Mouse (Mus musculus): ENCODE results near the gene Lamtor3. TPM values are rescaled to one million over a fixed set of nuclear protein-coding genes. Genes with fewer than 3 reads are reported as not detected.
A peak's percentile ranks its signal among the peaks of the same experiment; 100 is the strongest.

Gene Lamtor3
- polyA plus RNA-seq, 1 experiment from 2014 or later = 118 TPM

GRCm38 (mm10) chr3:137918932-137919311 lies 616 bp downstream of the Lamtor3 start:
- Histone ChIP-seq H3K4me2 (ENCODE audit: low read depth, low read length) (peak overlapping the region; percentile 81), H3K27me3 (ENCODE audit: control insufficient read depth, insufficient read depth, low read length) (no peaks in the 10 kb centered on the region), H3K27ac (ENCODE audit: low read length) (peak overlapping the region; percentile 85), H3K9ac (ENCODE audit: low read length) (peak overlapping the region; percentile 86), H3K36me3 (ENCODE audit: control insufficient read depth, insufficient read depth, low read length) (peaks cover 10% of the 10 kb centered on the region; the same call in 1 of the 2 replicates), H3K4me1 (ENCODE audit: control insufficient read depth, insufficient read depth, low read length) (peaks cover 16% of the 10 kb centered on the region), H3K9me3 (replicated peaks; ENCODE audit: control insufficient read depth, low read length) (no peaks in the 10 kb centered on the region), H3K4me3 (replicated peaks; ENCODE audit: low read length) (peak overlapping the region; percentile 95)
- peak; percentile 30 for ATAC-seq (ENCODE audit: insufficient read depth, low FRiP score)
- WGBS = 13% methylated on average over 6 of the region's 6 CpGs

- Histone ChIP-seq H3K27ac (ENCODE audit: low read length) (no peak overlapping the region), H3K9me3 (replicated peaks; ENCODE audit: control insufficient read depth, low read length) (no peaks in the 10 kb centered on the region), H3K4me2 (ENCODE audit: low read depth, low read length) (peak overlapping the region; percentile 81), H3K27me3 (ENCODE audit: control insufficient read depth, insufficient read depth, low read length) (no peaks in the 10 kb centered on the region), H3K4me1 (ENCODE audit: control insufficient read depth, insufficient read depth, low read length) (peaks cover 16% of the 10 kb centered on the region), H3K4me3 (replicated peaks; ENCODE audit: low read length) (peak overlapping the region; percentile 95), H3K36me3 (ENCODE audit: control insufficient read depth, insufficient read depth, low read length) (peaks cover 10% of the 10 kb centered on the region; the same call in 1 of the 2 replicates), H3K9ac (ENCODE audit: low read length) (peak overlapping the region; percentile 86)
- 90% methylated on average over 7 of the region's 7 CpGs for WGBS
- no peak for ATAC-seq (ENCODE audit: insufficient read depth, low FRiP score)
These were observed 1.1 kb downstream of the Lamtor3 start for GRCm38 (mm10) chr3:137919398-137919797.

DNA sequence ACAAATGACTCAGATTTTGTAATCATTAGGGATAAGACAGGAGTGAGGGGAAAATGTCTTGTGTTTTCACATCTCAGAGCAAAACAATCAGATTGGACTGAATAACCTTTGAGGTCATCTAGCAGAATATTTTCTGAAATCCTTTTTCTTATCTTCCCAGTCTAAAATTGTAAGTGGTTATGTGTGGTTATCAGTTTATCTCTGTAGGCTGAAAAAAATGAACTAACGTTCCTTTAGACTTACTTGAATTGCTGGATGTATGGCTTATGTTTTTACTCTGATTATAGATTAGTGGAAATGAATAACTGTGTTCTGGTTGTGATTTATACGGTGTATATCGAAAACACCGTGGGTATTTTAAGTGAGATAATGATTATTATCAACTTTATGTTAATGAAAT lies 2.3 kb downstream of the Lamtor3 start:
- Histone ChIP-seq H3K36me3 (ENCODE audit: control insufficient read depth, insufficient read depth, low read length) (peaks cover 20% of the 10 kb centered on the region), H3K27me3 (ENCODE audit: control insufficient read depth, insufficient read depth, low read length) (no peaks in the 10 kb centered on the region), H3K9me3 (replicated peaks; ENCODE audit: control insufficient read depth, low read length) (no peaks in the 10 kb centered on the region), H3K27ac (ENCODE audit: low read length) (no peak overlapping the region), H3K4me2 (ENCODE audit: low read depth, low read length) (no peak overlapping the region), H3K4me3 (replicated peaks; ENCODE audit: low read length) (no peak overlapping the region), H3K4me1 (ENCODE audit: control insufficient read depth, insufficient read depth, low read length) (peaks cover 16% of the 10 kb centered on the region), H3K9ac (ENCODE audit: low read length) (no peak overlapping the region)
- WGBS = 89% methylated on average over 4 of the region's 4 CpGs
- no peak for ATAC-seq (ENCODE audit: insufficient read depth, low FRiP score)

GRCm38 (mm10) chr3:137927010-137927409 lies 8.7 kb downstream of the Lamtor3 start:
- Histone ChIP-seq H3K36me3 (ENCODE audit: control insufficient read depth, insufficient read depth, low read length) (peaks cover 20% of the 10 kb centered on the region), H3K4me2 (ENCODE audit: low read depth, low read length) (no peak overlapping the region), H3K27me3 (ENCODE audit: control insufficient read depth, insufficient read depth, low read length) (no peaks in the 10 kb centered on the region), H3K4me3 (replicated peaks; ENCODE audit: low read length) (no peak overlapping the region), H3K9ac (ENCODE audit: low read length) (no peak overlapping the region), H3K9me3 (replicated peaks; ENCODE audit: control insufficient read depth, low read length) (no peaks in the 10 kb centered on the region), H3K27ac (ENCODE audit: low read length) (no peak overlapping the region), H3K4me1 (ENCODE audit: control insufficient read depth, insufficient read depth, low read length) (no peaks in the 10 kb centered on the region)
- ATAC-seq (ENCODE audit: insufficient read depth, low FRiP score) = no peak
- WGBS = 91% methylated on average over 4 of the region's 4 CpGs

DNA sequence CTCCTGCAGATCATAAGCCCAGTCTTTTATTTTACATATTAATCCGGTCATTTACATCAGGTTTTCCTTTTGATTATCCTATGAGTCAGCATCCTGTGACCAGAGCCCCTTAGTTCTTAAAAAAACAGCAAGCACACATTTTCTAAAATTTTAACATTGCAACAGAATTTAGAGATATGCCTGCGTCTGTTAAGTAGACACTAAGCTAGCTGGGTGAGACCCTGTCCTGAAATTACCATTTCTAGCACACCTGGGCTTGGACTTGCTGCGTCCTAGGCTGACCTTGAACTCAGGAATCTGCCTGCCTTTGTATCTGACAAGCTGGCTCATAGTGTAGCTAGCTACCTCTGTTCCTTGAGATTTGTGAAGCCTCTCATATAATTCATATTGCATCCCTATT lies 11.6 kb downstream of the Lamtor3 start:
- Histone ChIP-seq H3K36me3 (ENCODE audit: control insufficient read depth, insufficient read depth, low read length) (peaks cover 11% of the 10 kb centered on the region), H3K4me1 (ENCODE audit: control insufficient read depth, insufficient read depth, low read length) (no peaks in the 10 kb centered on the region), H3K4me3 (replicated peaks; ENCODE audit: low read length) (no peak overlapping the region), H3K9ac (ENCODE audit: low read length) (no peak overlapping the region), H3K27me3 (ENCODE audit: control insufficient read depth, insufficient read depth, low read length) (no peaks in the 10 kb centered on the region), H3K27ac (ENCODE audit: low read length) (no peak overlapping the region), H3K4me2 (ENCODE audit: low read depth, low read length) (no peak overlapping the region), H3K9me3 (replicated peaks; ENCODE audit: control insufficient read depth, low read length) (no peaks in the 10 kb centered on the region)
- 83% methylated on average over 3 of the region's 3 CpGs for WGBS
- ATAC-seq (ENCODE audit: insufficient read depth, low FRiP score) = no peak

- Histone ChIP-seq H3K9me3 (replicated peaks; ENCODE audit: control insufficient read depth, low read length) (no peaks in the 10 kb centered on the region), H3K27ac (ENCODE audit: low read length) (no peak overlapping the region), H3K4me2 (ENCODE audit: low read depth, low read length) (no peak overlapping the region), H3K9ac (ENCODE audit: low read length) (no peak overlapping the region), H3K4me1 (ENCODE audit: control insufficient read depth, insufficient read depth, low read length) (peaks cover 5% of the 10 kb centered on the region; the same call in 1 of the 2 replicates), H3K4me3 (replicated peaks; ENCODE audit: low read length) (no peak overlapping the region), H3K36me3 (ENCODE audit: control insufficient read depth, insufficient read depth, low read length) (no peaks in the 10 kb centered on the region), H3K27me3 (ENCODE audit: control insufficient read depth, insufficient read depth, low read length) (no peaks in the 10 kb centered on the region)
- 56% methylated on average over 7 of the region's 7 CpGs for WGBS
- no peak for ATAC-seq (ENCODE audit: insufficient read depth, low FRiP score)
These were observed 14.4 kb downstream of the Lamtor3 start for GRCm38 (mm10) chr3:137932748-137933147.

DNA sequence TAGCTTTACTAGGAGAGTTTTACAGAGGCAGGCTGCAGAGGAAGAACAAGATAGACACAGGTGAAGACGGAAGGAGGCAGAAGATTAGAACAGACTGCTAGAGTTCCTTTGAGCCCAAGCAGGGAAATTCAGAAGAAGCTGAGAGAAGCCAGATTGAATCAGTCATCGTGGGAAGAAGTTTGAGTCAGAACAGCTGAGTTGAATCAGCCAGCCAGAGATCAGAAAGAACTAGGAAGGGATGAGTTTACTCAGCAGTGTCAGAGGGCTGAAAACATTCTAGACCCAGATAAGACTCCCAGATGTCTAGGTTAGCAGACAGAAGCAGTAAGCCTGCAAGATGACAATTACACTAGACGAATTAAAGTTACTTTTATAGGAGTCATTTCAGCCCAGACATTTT lies 15.7 kb downstream of the Lamtor3 start:
- ATAC-seq (ENCODE audit: insufficient read depth, low FRiP score) = no peak
- Histone ChIP-seq H3K4me3 (replicated peaks; ENCODE audit: low read length) (no peak overlapping the region), H3K4me1 (ENCODE audit: control insufficient read depth, insufficient read depth, low read length) (peaks cover 5% of the 10 kb centered on the region; the same call in 1 of the 2 replicates), H3K27me3 (ENCODE audit: control insufficient read depth, insufficient read depth, low read length) (no peaks in the 10 kb centered on the region), H3K9me3 (replicated peaks; ENCODE audit: control insufficient read depth, low read length) (no peaks in the 10 kb centered on the region), H3K36me3 (ENCODE audit: control insufficient read depth, insufficient read depth, low read length) (no peaks in the 10 kb centered on the region), H3K9ac (ENCODE audit: low read length) (no peak overlapping the region), H3K4me2 (ENCODE audit: low read depth, low read length) (no peak overlapping the region), H3K27ac (ENCODE audit: low read length) (no peak overlapping the region)
- 40% methylated on average over 3 of the region's 3 CpGs for WGBS

DNA sequence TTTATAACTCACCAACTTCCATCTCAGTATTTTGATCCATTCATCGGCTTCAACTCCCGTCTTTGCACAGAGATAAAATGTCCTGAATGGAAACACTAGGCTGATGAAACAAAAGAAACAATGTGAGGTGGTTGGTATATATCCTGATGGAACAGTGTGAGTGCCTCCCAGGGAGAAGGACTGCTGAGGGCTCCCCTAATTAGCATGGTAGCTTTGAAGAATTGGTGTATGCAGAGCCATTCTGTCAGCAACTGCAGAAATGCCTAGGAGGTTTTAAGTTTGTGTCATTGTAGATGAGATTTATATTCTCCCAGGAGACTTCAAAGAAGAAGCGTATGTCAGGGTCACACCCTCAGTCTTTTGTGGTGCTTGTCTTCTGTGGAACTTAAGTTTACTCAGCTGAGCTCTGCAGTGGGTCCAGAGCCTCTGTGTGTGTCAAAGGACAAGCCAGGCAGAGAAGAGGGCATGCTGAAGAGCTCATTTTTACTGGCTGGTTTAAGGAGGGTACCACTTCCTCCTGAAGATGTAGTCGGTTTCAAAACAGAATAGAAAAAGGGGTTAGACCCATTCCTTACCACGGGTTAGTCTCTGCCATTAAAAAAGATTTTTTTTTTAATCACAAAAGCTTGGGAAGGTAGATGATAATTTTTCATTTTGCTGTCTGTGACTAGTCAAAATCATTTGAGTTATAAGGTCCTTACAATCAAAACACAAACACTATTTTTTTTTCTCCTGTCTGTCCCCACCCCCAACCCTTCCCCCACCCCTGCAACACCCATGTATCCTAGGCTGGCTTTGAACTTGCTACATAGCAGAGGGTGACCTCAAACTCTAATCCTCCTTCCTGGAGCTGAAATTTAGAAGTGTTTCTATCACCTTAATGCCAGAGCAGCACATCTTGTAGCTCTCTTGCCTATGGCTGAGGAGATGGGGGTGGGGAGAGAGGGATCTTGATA lies 17.5 kb downstream of the Lamtor3 start:
- Histone ChIP-seq H3K36me3 (ENCODE audit: control insufficient read depth, insufficient read depth, low read length) (no peaks in the 10 kb centered on the region), H3K4me1 (ENCODE audit: control insufficient read depth, insufficient read depth, low read length) (peaks cover 7% of the 10 kb centered on the region), H3K9me3 (replicated peaks; ENCODE audit: control insufficient read depth, low read length) (no peaks in the 10 kb centered on the region), H3K4me2 (ENCODE audit: low read depth, low read length) (no peak overlapping the region), H3K4me3 (replicated peaks; ENCODE audit: low read length) (no peak overlapping the region), H3K27me3 (ENCODE audit: control insufficient read depth, insufficient read depth, low read length) (no peaks in the 10 kb centered on the region), H3K9ac (ENCODE audit: low read length) (no peak overlapping the region), H3K27ac (ENCODE audit: low read length) (peak overlapping the region; percentile 18; the same call in 1 of the 2 replicates)
- ATAC-seq (ENCODE audit: insufficient read depth, low FRiP score) = no peak
- 57% methylated on average over 5 of the region's 5 CpGs for WGBS

GRCm38 (mm10) chr3:137936541-137936940 lies 18.2 kb downstream of the Lamtor3 start:
- Histone ChIP-seq H3K9ac (ENCODE audit: low read length) (no peak overlapping the region), H3K36me3 (ENCODE audit: control insufficient read depth, insufficient read depth, low read length) (no peaks in the 10 kb centered on the region), H3K9me3 (replicated peaks; ENCODE audit: control insufficient read depth, low read length) (no peaks in the 10 kb centered on the region), H3K4me2 (ENCODE audit: low read depth, low read length) (no peak overlapping the region), H3K4me1 (ENCODE audit: control insufficient read depth, insufficient read depth, low read length) (peaks cover 9% of the 10 kb centered on the region), H3K27me3 (ENCODE audit: control insufficient read depth, insufficient read depth, low read length) (no peaks in the 10 kb centered on the region), H3K4me3 (replicated peaks; ENCODE audit: low read length) (no peak overlapping the region), H3K27ac (ENCODE audit: low read length) (peak overlapping the region; percentile 18; the same call in 1 of the 2 replicates)
- no peak for ATAC-seq (ENCODE audit: insufficient read depth, low FRiP score)
- 29% methylated on average over 6 of the region's 6 CpGs for WGBS
